Mouse (Mus musculus) megakaryocyte progenitor cell, adult 5-6 weeks (primary cell): ENCODE measurements around the gene BC024978. TPM values are rescaled to one million over a fixed set of nuclear protein-coding genes. Genes with fewer than 3 reads are reported as not detected.

Source experiments
- ATAC-seq: replicated peaks from 2 replicates; pipeline ENCODE4 v1.8.0; 2016; ENCODE audit warnings: mild to moderate bottlenecking, moderate TSS enrichment, inconsistent platforms; ENCODE audit not compliant: poor library complexity
- total RNA-seq, 2 experiments: library from RNA; stranded (forward) in 1 of 2; stranded (reverse) in 1 of 2; fragments of 157-497, 149-512 nt in 1 of 2; fragments of 200-1000 nt in 1 of 2; gene quantifications; 2 replicates each; pipeline versions ENCODE4 v1.2.3 to v1.2.4; 2015 to 2017

BC024978 gene
- total RNA-seq, 2 experiments from 2014 or later: 0.58 to 6.1 TPM

DNA sequence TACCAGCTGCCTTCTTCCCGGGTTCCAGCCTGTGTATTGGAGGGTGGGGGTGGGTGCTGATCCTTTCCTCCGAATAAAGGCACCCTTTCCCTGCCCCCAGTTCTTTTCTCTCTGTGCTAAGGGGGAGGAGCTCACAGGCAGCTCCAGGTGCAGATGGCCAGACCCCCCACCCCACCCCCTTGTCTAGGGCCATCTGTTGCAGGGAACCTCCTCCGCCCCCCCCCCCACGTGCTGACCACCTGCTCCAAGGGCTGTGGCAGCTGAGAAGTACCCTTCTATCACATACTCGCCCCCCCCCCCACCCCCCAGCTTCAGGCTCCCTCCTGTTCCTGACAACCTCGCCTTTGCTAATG, 62.2 kb downstream of the BC024978 start:
- ATAC-seq: no peak

DNA sequence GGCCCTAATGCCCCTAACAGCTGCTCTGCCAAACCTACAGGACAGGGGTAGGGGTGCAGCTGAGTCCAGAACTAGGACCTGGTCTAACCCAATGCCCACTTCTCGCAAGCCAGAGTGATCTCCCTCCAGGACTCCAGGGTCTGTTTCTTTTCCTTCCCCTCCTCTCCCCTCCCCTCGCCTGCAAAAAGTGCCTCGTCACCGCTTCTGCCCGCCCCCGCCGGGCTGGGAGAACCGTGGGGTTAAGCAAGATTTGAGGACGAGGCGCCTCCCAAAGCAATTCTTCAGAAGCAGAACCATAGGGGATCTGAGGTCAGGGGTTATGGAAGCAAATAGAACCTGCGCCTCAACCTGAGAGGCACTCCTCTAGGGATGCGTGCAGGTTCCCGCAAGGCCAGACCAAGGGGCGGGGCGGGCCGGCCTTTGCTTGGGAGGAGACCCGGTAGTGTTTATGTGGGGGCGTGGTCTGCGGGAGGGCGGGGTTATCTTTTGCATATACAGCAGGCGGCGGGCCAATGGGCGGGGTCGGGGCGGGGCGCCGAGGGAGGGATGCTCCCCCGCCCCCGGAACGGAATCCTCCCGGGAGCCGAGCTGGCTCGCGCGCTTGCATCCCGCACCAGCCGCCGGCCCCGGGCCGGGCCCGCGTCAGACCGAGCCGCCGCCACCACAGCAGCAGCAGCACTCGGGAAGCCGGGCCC, 62.8 kb downstream of the BC024978 start, which contains the start of gene Numbl:
TSS of gene Numbl (plus strand) at position 229 of the 695 bp plus-strand sequence.
- ATAC-seq: peak; percentile 70

DNA sequence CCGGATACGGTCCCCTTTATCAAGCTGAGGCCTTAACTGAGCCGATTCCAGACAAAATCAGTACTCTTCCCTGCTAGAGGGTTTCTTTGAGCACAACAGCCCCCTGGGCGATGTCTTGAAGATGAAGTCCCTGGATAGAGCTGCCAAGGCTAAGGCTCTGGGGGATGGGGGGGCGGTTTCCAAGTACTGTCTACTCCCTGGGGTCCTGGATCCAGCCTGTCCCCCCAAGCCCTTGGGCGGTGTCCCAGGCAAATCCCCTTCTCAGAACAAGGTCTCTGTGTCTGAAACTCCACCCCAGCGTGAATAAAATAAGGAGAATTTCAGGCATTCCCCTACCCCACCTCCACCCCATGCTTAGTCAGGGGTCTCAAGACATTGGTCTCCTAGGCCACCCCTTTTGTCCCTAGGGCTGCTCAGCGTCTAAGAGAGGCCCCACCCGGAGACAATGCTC, 63.7 kb downstream of the BC024978 start:
- ATAC-seq: no peak

DNA sequence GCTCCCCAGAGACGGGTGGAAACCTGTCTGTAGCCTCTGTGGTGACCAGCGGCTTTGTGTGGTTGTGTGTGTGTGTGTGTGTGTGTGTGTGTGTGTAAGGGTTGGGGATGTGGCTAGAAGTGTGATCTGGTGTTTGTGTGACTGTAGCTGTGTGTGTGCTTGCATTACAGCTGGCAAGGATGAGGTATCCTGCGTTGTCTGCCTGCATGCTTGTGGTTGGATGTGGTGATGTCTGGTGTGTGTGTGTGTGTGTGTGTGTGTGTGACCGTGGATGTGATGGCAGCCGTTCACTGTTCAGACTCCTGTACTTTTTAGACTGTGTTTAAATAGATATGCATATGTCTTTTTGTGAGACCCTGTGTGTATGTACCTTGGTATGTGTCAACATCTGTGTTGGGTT, 64.2 kb downstream of the BC024978 start:
- ATAC-seq: no peak

Other genes starting within 250 kb of the BC024978 start
- gene Cyp2a12, start 166.7 kb upstream of the BC024978 start, total RNA-seq (2015): not detected in 2 replicates
- not detected in 2 replicates for gene Cyp2a12, start 166.7 kb upstream of the BC024978 start, total RNA-seq (2017)
- not detected in 2 replicates for gene Cyp2f2, start 75.9 kb upstream of the BC024978 start, total RNA-seq (2015)
- gene Cyp2f2, start 75.9 kb upstream of the BC024978 start, total RNA-seq (2017): not detected in 2 replicates
- gene Cyp2t4, start 42.1 kb upstream of the BC024978 start, total RNA-seq (2015): not detected in 2 replicates
- not detected in 2 replicates for gene Cyp2t4, start 42.1 kb upstream of the BC024978 start, total RNA-seq (2017)
- 7.8 and 7.9 TPM in 2 replicates for gene Egln2, start 29.0 kb upstream of the BC024978 start, total RNA-seq (2015)
- 26.2 and 26.3 TPM in 2 replicates for gene Egln2, start 29.0 kb upstream of the BC024978 start, total RNA-seq (2017)
- gene Rab4b, start 16.9 kb upstream of the BC024978 start, total RNA-seq (2015): 43.2 and 43.5 TPM in 2 replicates
- gene Rab4b, start 16.9 kb upstream of the BC024978 start, total RNA-seq (2017): 8.5 and 9.8 TPM in 2 replicates
- not detected in 2 replicates for gene Gm21983, start 14.7 kb upstream of the BC024978 start, total RNA-seq (2015)
- not detected in 2 replicates for gene Gm21983, start 14.7 kb upstream of the BC024978 start, total RNA-seq (2017)
- gene Mia, start 14.6 kb upstream of the BC024978 start, total RNA-seq (2015): 0.24 TPM in 1 of 2 replicates, not detected in the other
- not detected in 2 replicates for gene Mia, start 14.6 kb upstream of the BC024978 start, total RNA-seq (2017)
- 206 and 215 TPM in 2 replicates for gene Snrpa, start 490 bp downstream of the BC024978 start, total RNA-seq (2015)
- gene Snrpa, start 490 bp downstream of the BC024978 start, total RNA-seq (2017): 88.4 and 96.6 TPM in 2 replicates
- gene Itpkc, start 32.9 kb downstream of the BC024978 start, total RNA-seq (2015): 1.7 and 1.9 TPM in 2 replicates
- gene Itpkc, start 32.9 kb downstream of the BC024978 start, total RNA-seq (2017): 2.5 and 2.7 TPM in 2 replicates
- 8.4 and 11.8 TPM in 2 replicates for gene Coq8b, start 37.2 kb downstream of the BC024978 start, total RNA-seq (2015)
- 10.9 and 14.8 TPM in 2 replicates for gene Coq8b, start 37.2 kb downstream of the BC024978 start, total RNA-seq (2017)
- 0.37 and 1.3 TPM in 2 replicates for gene Numbl, start 62.7 kb downstream of the BC024978 start, total RNA-seq (2015)
- gene Numbl, start 62.7 kb downstream of the BC024978 start, total RNA-seq (2017): 0.57 and 0.83 TPM in 2 replicates
- 0.05 TPM in 1 of 2 replicates, not detected in the other for gene Ltbp4, start 141.9 kb downstream of the BC024978 start, total RNA-seq (2015)
- not detected in 2 replicates for gene Ltbp4, start 141.9 kb downstream of the BC024978 start, total RNA-seq (2017)
- gene Shkbp1, start 160.2 kb downstream of the BC024978 start, total RNA-seq (2015): 18.8 and 23.9 TPM in 2 replicates
- gene Shkbp1, start 160.2 kb downstream of the BC024978 start, total RNA-seq (2017): 10.7 and 11.0 TPM in 2 replicates
- gene Gm20479, start 161.6 kb downstream of the BC024978 start, total RNA-seq (2015): not detected in 2 replicates
- gene Gm20479, start 161.6 kb downstream of the BC024978 start, total RNA-seq (2017): not detected in 2 replicates